Mouse (Mus musculus) MEL (cell line): ENCODE data around the gene Ostc. TPM values are rescaled to one million over a fixed set of nuclear protein-coding genes. Genes with fewer than 3 reads are reported as not detected.

Experiments used
- DNase-seq: peaks from one replicate; pipeline ENCODE4 v3.0.0; 2011; ENCODE audit warnings: low read depth, low spot score
- H3K27ac ChIP-seq: 2 replicates; pipeline ENCODE4 v1.5.1; 2012; ENCODE audit warnings: low read depth, mild to moderate bottlenecking, control low read depth, low read length, moderate library complexity; ENCODE audit not compliant: control insufficient read depth
- H3K27me3 ChIP-seq, 2 experiments: fragments of 150-350 bp in 1 of 2; sonication (generic) in 1 of 2; 2 replicates each; pipeline ENCODE4 v1.6.1; 2012; ENCODE audit warnings: low read length in 2 of 2, mild to moderate bottlenecking in 2 of 2, improper control_type of control experiment in 1 of 2, moderate library complexity in 1 of 2; ENCODE audit not compliant: insufficient read depth in 2 of 2, control insufficient read depth in 1 of 2
- H3K36me3 ChIP-seq, 2 experiments: 2 replicates each; pipeline ENCODE4 v1.6.1; 2012 to 2014; ENCODE audit warnings: low read length in 2 of 2, improper control_type of control experiment in 1 of 2, inconsistent platforms in 1 of 2, mild to moderate bottlenecking in 1 of 2; ENCODE audit not compliant: insufficient read depth in 2 of 2, control insufficient read depth in 1 of 2
- H3K4me1 ChIP-seq, 2 experiments: fragments of 150-350 bp in 1 of 2; sonication (generic) in 1 of 2; 2 replicates each; pipeline ENCODE4 v1.6.1; 2012; ENCODE audit warnings: low read length in 2 of 2, improper control_type of control experiment in 1 of 2, mild to moderate bottlenecking in 1 of 2; ENCODE audit not compliant: insufficient read depth in 2 of 2, control insufficient read depth in 1 of 2
- H3K4me3 ChIP-seq, 2 experiments: fragments of 150-350 bp in 1 of 2; sonication (generic) in 1 of 2; 2 replicates each; pipeline ENCODE4 v1.5.1; 2012; ENCODE audit warnings: low read depth in 2 of 2, low read length in 2 of 2, mild to moderate bottlenecking in 2 of 2, moderate library complexity in 2 of 2, control low read depth in 1 of 2, improper control_type of control experiment in 1 of 2; ENCODE audit not compliant: control insufficient read depth in 1 of 2, insufficient read depth in 1 of 2
- H3K79me2 ChIP-seq: 2 replicates; pipeline ENCODE4 v1.6.1; 2012; ENCODE audit warnings: mild to moderate bottlenecking, low read length, moderate library complexity; ENCODE audit not compliant: control insufficient read depth, poor library complexity, insufficient read depth
- H3K9ac ChIP-seq: 2 replicates; pipeline ENCODE4 v1.6.1; 2012; ENCODE audit warnings: low read depth, mild to moderate bottlenecking, control low read depth, low read length, moderate library complexity; ENCODE audit not compliant: control insufficient read depth, poor library complexity, severe bottlenecking
- H3K9me3 ChIP-seq: fragments of 150-350 bp; sonication (generic); replicated peaks from 2 replicates; pipeline ENCODE4 v1.6.1; 2012; ENCODE audit warnings: mild to moderate bottlenecking, low read length, improper control_type of control experiment, moderate library complexity; ENCODE audit not compliant: insufficient read depth
- BHLHE40 ChIP-seq: IDR thresholded peaks from 2 replicates; pipeline ENCODE4 v1.6.1; 2012; ENCODE audit warnings: low read depth, mild to moderate bottlenecking, inconsistent platforms, low read length, improper control_type of control experiment, borderline replicate concordance
- CHD1 ChIP-seq: IDR thresholded peaks from 2 replicates; pipeline ENCODE4 v1.6.1; 2012; ENCODE audit warnings: low read depth, mild to moderate bottlenecking, inconsistent platforms, low read length, improper control_type of control experiment
- CHD2 ChIP-seq: IDR thresholded peaks from 2 replicates; pipeline ENCODE4 v1.6.1; 2011; ENCODE audit warnings: low read length, improper control_type of control experiment
- CTCF ChIP-seq, 3 experiments: IDR thresholded peaks in 2 of 3; conservative IDR thresholded peaks in 1 of 3; 2 replicates each; pipeline ENCODE4 v1.5.1; 2011 to 2012; ENCODE audit warnings: low read length in 3 of 3, low read depth in 2 of 3, mild to moderate bottlenecking in 2 of 3, improper control_type of control experiment in 1 of 3, inconsistent platforms in 1 of 3, mixed read lengths in 1 of 3, moderate library complexity in 1 of 3; ENCODE audit not compliant: control insufficient read depth in 1 of 3, insufficient read depth in 1 of 3, poor library complexity in 1 of 3, severe bottlenecking in 1 of 3
- ELF1 ChIP-seq: IDR thresholded peaks from 2 replicates; pipeline ENCODE4 v1.6.1; 2014; ENCODE audit warnings: low read depth, mild to moderate bottlenecking, inconsistent platforms, low read length, improper control_type of control experiment, moderate library complexity
- EP300 ChIP-seq, 2 experiments: IDR thresholded peaks; 2 replicates each; pipeline ENCODE4 v1.6.1; 2011; ENCODE audit warnings: improper control_type of control experiment in 2 of 2, low read length in 2 of 2, low read depth in 1 of 2, mild to moderate bottlenecking in 1 of 2
- GATA1 ChIP-seq: IDR thresholded peaks from 2 replicates; pipeline ENCODE4 v1.6.1; 2011; ENCODE audit warnings: low read depth, low read length, improper control_type of control experiment
- HCFC1 ChIP-seq: IDR thresholded peaks from 2 replicates; pipeline ENCODE4 v1.6.1; 2012; ENCODE audit warnings: low read depth, mild to moderate bottlenecking, inconsistent platforms, low read length, improper control_type of control experiment, moderate library complexity
- JUND ChIP-seq: IDR thresholded peaks from 2 replicates; pipeline ENCODE4 v1.6.1; 2011; ENCODE audit warnings: low read depth, mild to moderate bottlenecking, improper control_type of control experiment, low read length
- KAT2A ChIP-seq: conservative IDR thresholded peaks from 2 replicates; pipeline ENCODE4 v1.6.1; 2012; ENCODE audit warnings: low read depth, low read length, improper control_type of control experiment, inconsistent platforms
- MAX ChIP-seq: IDR thresholded peaks from 2 replicates; pipeline ENCODE4 v1.6.1; 2011; ENCODE audit warnings: low read length, improper control_type of control experiment
- MXI1 ChIP-seq: IDR thresholded peaks from 2 replicates; pipeline ENCODE4 v1.6.1; 2011; ENCODE audit warnings: mild to moderate bottlenecking, low read depth, low read length, improper control_type of control experiment
- MYB ChIP-seq: IDR thresholded peaks from 2 replicates; pipeline ENCODE4 v1.6.1; 2011; ENCODE audit warnings: mild to moderate bottlenecking, low read depth, low read length, improper control_type of control experiment
- MYC ChIP-seq: IDR thresholded peaks from 2 replicates; pipeline ENCODE4 v1.6.1; 2011; ENCODE audit warnings: low read depth, mild to moderate bottlenecking, low read length, improper control_type of control experiment, moderate library complexity
- NELFE ChIP-seq: IDR thresholded peaks from 2 replicates; pipeline ENCODE4 v1.6.1; 2011; ENCODE audit warnings: low read depth, low read length, improper control_type of control experiment
- NRF1 ChIP-seq: IDR thresholded peaks from 2 replicates; pipeline ENCODE4 v1.6.1; 2014; ENCODE audit warnings: low read depth, mild to moderate bottlenecking, inconsistent platforms, low read length, improper control_type of control experiment, moderate library complexity; ENCODE audit not compliant: poor library complexity, insufficient read depth, severe bottlenecking
- POLR2A ChIP-seq, 2 experiments: IDR thresholded peaks; 2 replicates each; pipeline ENCODE4 v1.6.1; 2011 to 2012; ENCODE audit warnings: low read length in 2 of 2, mild to moderate bottlenecking in 2 of 2, control low read depth in 1 of 2, improper control_type of control experiment in 1 of 2, low read depth in 1 of 2, moderate library complexity in 1 of 2; ENCODE audit not compliant: control insufficient read depth in 1 of 2, insufficient read depth in 1 of 2, poor library complexity in 1 of 2
- POLR2AphosphoS2 ChIP-seq: IDR thresholded peaks from 2 replicates; pipeline ENCODE4 v1.6.1; 2011; ENCODE audit warnings: low read length, improper control_type of control experiment
- RAD21 ChIP-seq: IDR thresholded peaks from 2 replicates; pipeline ENCODE4 v1.6.1; 2011; ENCODE audit warnings: mild to moderate bottlenecking, low read depth, low read length, improper control_type of control experiment
- RCOR1 ChIP-seq: IDR thresholded peaks from 2 replicates; pipeline ENCODE4 v1.6.1; 2012; ENCODE audit warnings: low read depth, mild to moderate bottlenecking, inconsistent platforms, low read length, improper control_type of control experiment
- SIN3A ChIP-seq: IDR thresholded peaks from 2 replicates; pipeline ENCODE4 v1.6.1; 2012; ENCODE audit warnings: low read length, improper control_type of control experiment, inconsistent platforms
- SMC3 ChIP-seq: IDR thresholded peaks from 2 replicates; pipeline ENCODE4 v1.6.1; 2011; ENCODE audit warnings: low read depth, low read length, improper control_type of control experiment
- TAL1 ChIP-seq: IDR thresholded peaks from 2 replicates; pipeline ENCODE4 v1.6.1; 2012; ENCODE audit warnings: mild to moderate bottlenecking, inconsistent platforms, low read length, moderate library complexity, mixed read lengths
- TBP ChIP-seq: IDR thresholded peaks from 2 replicates; pipeline ENCODE4 v1.8.0; 2011; ENCODE audit warnings: low read depth, low read length, improper control_type of control experiment
- TCF12 ChIP-seq: IDR thresholded peaks from 2 replicates; pipeline ENCODE4 v1.6.1; 2014; ENCODE audit warnings: low read depth, mild to moderate bottlenecking, inconsistent platforms, low read length, improper control_type of control experiment, moderate library complexity
- UBTF ChIP-seq: IDR thresholded peaks from 2 replicates; pipeline ENCODE4 v1.6.1; 2012; ENCODE audit warnings: low read depth, mild to moderate bottlenecking, inconsistent platforms, low read length, improper control_type of control experiment, moderate library complexity, borderline replicate concordance; ENCODE audit not compliant: insufficient read depth
- USF1 ChIP-seq: IDR thresholded peaks from 2 replicates; pipeline ENCODE4 v1.6.1; 2014; ENCODE audit warnings: low read depth, mild to moderate bottlenecking, inconsistent platforms, low read length, improper control_type of control experiment, moderate library complexity
- USF2 ChIP-seq, 2 experiments: IDR thresholded peaks; 2 replicates each; pipeline ENCODE4 v1.6.1; 2011 to 2012; ENCODE audit warnings: improper control_type of control experiment in 2 of 2, low read length in 2 of 2, borderline replicate concordance in 1 of 2, inconsistent platforms in 1 of 2, low read depth in 1 of 2, mild to moderate bottlenecking in 1 of 2; ENCODE audit not compliant: insufficient read depth in 1 of 2
- ZC3H11A ChIP-seq: IDR thresholded peaks from 2 replicates; pipeline ENCODE4 v1.6.1; 2012; ENCODE audit warnings: low read depth, mild to moderate bottlenecking, inconsistent platforms, low read length, improper control_type of control experiment
- ZKSCAN1 ChIP-seq: IDR thresholded peaks from 2 replicates; pipeline ENCODE4 v1.6.1; 2012; ENCODE audit warnings: low read depth, mild to moderate bottlenecking, inconsistent platforms, low read length, improper control_type of control experiment, moderate library complexity
- ZMIZ1 ChIP-seq: IDR thresholded peaks from 2 replicates; pipeline ENCODE4 v1.6.1; 2012; ENCODE audit warnings: low read depth, mild to moderate bottlenecking, inconsistent platforms, low read length, improper control_type of control experiment, moderate library complexity
- ZNF384 ChIP-seq: IDR thresholded peaks from 2 replicates; pipeline ENCODE4 v1.6.1; 2012; ENCODE audit warnings: low read depth, mild to moderate bottlenecking, inconsistent platforms, low read length, improper control_type of control experiment
- polyA plus RNA-seq, 2 experiments: library from polyadenylated mRNA; stranded (reverse) in 1 of 2; unstranded in 1 of 2; fragments of >175 nt in 1 of 2; fragments of >200 nt in 1 of 2; gene quantifications; 2 replicates each; pipeline versions ENCODE4 v1.2.1 to v1.2.4; 2012; ENCODE audit warnings: low replicate concordance in 2 of 2, low read depth in 1 of 2; ENCODE audit not compliant: insufficient read length in 2 of 2, insufficient read depth in 1 of 2, missing spikeins in 1 of 2
- total RNA-seq: library from RNA; depleted of rRNA; stranded (reverse); fragments of 300-350 nt; gene quantifications from 2 replicates; pipeline ENCODE4 v1.2.3, GENCODE M21; 2012

Gene Ostc
- total and polyA plus RNA-seq, 3 experiments, result 185 to 199 TPM; not detected in 1

- Histone ChIP-seq H3K36me3 (no peaks in the 10 kb centered on the region), H3K4me1 (no peaks in the 10 kb centered on the region; a peak in 1 of 4 replicates), H3K27me3 (peaks cover 1 to 2% of the 10 kb centered on the region in 2 experiments; a peak in 1 of 4 replicates), H3K4me3 (no peak overlapping the region), H3K9me3 (no peaks in the 10 kb centered on the region), H3K9ac (no peak overlapping the region), H3K79me2 (no peaks in the 10 kb centered on the region), H3K27ac (no peak overlapping the region)
- DNase-seq, result no peak
- TF ChIP-seq ZKSCAN1 (peak; percentile 67), KAT2A (no peak)
These were observed 27.5 kb upstream of the Ostc start for GRCm38 (mm10) chr3:130736758-130737157.

GRCm38 (mm10) chr3:130730189-130730653, 21.0 kb upstream of the Ostc start, which contains the start of gene Rpl34:
Rpl34 (minus strand) TSS chr3:130730398.
- Histone ChIP-seq H3K36me3 (peaks cover 18% of the 10 kb centered on the region in 2 experiments), H3K27me3 (no peaks in the 10 kb centered on the region), H3K27ac (peak within 1 kb of the TSS; percentile 79), H3K4me3 (peak within 1 kb of the TSS; percentile 70 to 93), H3K9me3 (no peaks in the 10 kb centered on the region), H3K9ac (peak within 1 kb of the TSS; percentile 96), H3K4me1 (peaks cover 0 to 15% of the 10 kb centered on the region in 2 experiments; a peak in 2 of 4 replicates), H3K79me2 (peaks cover 19% of the 10 kb centered on the region)
- DNase-seq, result peak; percentile 94
- TF ChIP-seq ZC3H11A (no peak), RAD21 (no peak), JUND (no peak), BHLHE40 (peak; percentile 93), USF1 (peak; percentile 92), GATA1 (no peak), KAT2A (peak; percentile 92), ZNF384 (no peak), SIN3A (peak; percentile 85), EP300 (IDR thresholded peaks at IDR 0.05; ENCODE audit: low read depth in 1 of 2, low read length in 2 of 2) (no peak), UBTF (no peak), CHD1 (no peak), ELF1 (peak; percentile 94), ZMIZ1 (peak; percentile 78; the same call in 1 of the 2 replicates), USF2 (IDR thresholded peaks at IDR 0.05; ENCODE audit: borderline replicate concordance in 1 of 2, insufficient read depth in 1 of 2, low read depth in 1 of 2, low read length in 2 of 2) (peak in 1 of 2 experiments; percentile 50; a peak in 1 of 4 replicates), TBP (peak; percentile 95), POLR2AphosphoS2 (peak; percentile 67; the same call in 1 of the 2 replicates), TAL1 (no peak), NRF1 (peak; percentile 68), MAX (peak; percentile 73), NELFE (peak; percentile 92), MYB (no peak), CHD2 (peak; percentile 71), TCF12 (peak; percentile 69), SMC3 (no peak), CTCF (IDR thresholded peaks at IDR 0.05 in 2 of 3, conservative IDR thresholded peaks at IDR 0.05 in 1 of 3; ENCODE audit: control insufficient read depth in 1 of 3, insufficient read depth in 1 of 3, low read depth in 2 of 3, low read length in 3 of 3, poor library complexity in 1 of 3, severe bottlenecking in 1 of 3) (no peak), MYC (peak; percentile 85), RCOR1 (no peak), HCFC1 (peak; percentile 95), MXI1 (peak; percentile 67), POLR2A (IDR thresholded peaks at IDR 0.05; ENCODE audit: control insufficient read depth in 1 of 2, insufficient read depth in 1 of 2, low read depth in 1 of 2, low read length in 2 of 2, poor library complexity in 1 of 2) (peak; percentile 87 to 93)
